Mouse (Mus musculus) CD8-positive naive resting alpha-beta T cell, adult 2 months (primary cell): ENCODE measurements around the gene Prdm16.

Experiments used
- DNase-seq, 2 experiments: peaks; one replicate each; pipeline ENCODE4 v3.0.0; 2022; ENCODE audit warnings: low read depth in 2 of 2, low spot score in 2 of 2

The Prdm16 gene

GRCm38 (mm10) chr4:154567942-154568341 is 68.7 kb downstream of the Prdm16 start:
- DNase-seq, result no peak

GRCm38 (mm10) chr4:154563201-154563600 is 73.5 kb downstream of the Prdm16 start:
- DNase-seq, result no peak

- DNase-seq, result no peak
Observed at GRCm38 (mm10) chr4:154558041-154558440, 78.6 kb downstream of the Prdm16 start.

GRCm38 (mm10) chr4:154557168-154557567 is 79.5 kb downstream of the Prdm16 start:
- DNase-seq, result no peak

GRCm38 (mm10) chr4:154556418-154556817 is 80.3 kb downstream of the Prdm16 start:
- no peak for DNase-seq

- DNase-seq, result no peak
Observed at GRCm38 (mm10) chr4:154549961-154550393, 86.7 kb downstream of the Prdm16 start.

- DNase-seq, result no peak
Observed at GRCm38 (mm10) chr4:154549497-154549896, 87.2 kb downstream of the Prdm16 start.

- no peak for DNase-seq
Observed at GRCm38 (mm10) chr4:154547176-154547855, 89.4 kb downstream of the Prdm16 start.

- DNase-seq, result no peak
Observed at GRCm38 (mm10) chr4:154545296-154545695, 91.4 kb downstream of the Prdm16 start.

- no peak for DNase-seq
Observed at GRCm38 (mm10) chr4:154543921-154544320, 92.8 kb downstream of the Prdm16 start.

- DNase-seq, result no peak
Observed at GRCm38 (mm10) chr4:154543128-154543527, 93.5 kb downstream of the Prdm16 start.

- no peak for DNase-seq
Observed at GRCm38 (mm10) chr4:154542568-154542967, 94.1 kb downstream of the Prdm16 start.

- DNase-seq, result no peak
Observed at GRCm38 (mm10) chr4:154541632-154542276, 94.9 kb downstream of the Prdm16 start.

GRCm38 (mm10) chr4:154540671-154541070 is 96.0 kb downstream of the Prdm16 start:
- no peak for DNase-seq

GRCm38 (mm10) chr4:154539703-154540102 is 97.0 kb downstream of the Prdm16 start:
- DNase-seq, result no peak

GRCm38 (mm10) chr4:154538727-154539126 is 97.9 kb downstream of the Prdm16 start:
- DNase-seq, result no peak

- DNase-seq, result no peak
Observed at GRCm38 (mm10) chr4:154536110-154536509, 100.6 kb downstream of the Prdm16 start.

- no peak for DNase-seq
Observed at GRCm38 (mm10) chr4:154531368-154531767, 105.3 kb downstream of the Prdm16 start.

GRCm38 (mm10) chr4:154530336-154530735 is 106.3 kb downstream of the Prdm16 start:
- no peak for DNase-seq

GRCm38 (mm10) chr4:154527506-154527905 is 109.2 kb downstream of the Prdm16 start:
- no peak for DNase-seq

- DNase-seq, result no peak
Observed at GRCm38 (mm10) chr4:154526351-154526786, 110.3 kb downstream of the Prdm16 start.

- no peak for DNase-seq
Observed at GRCm38 (mm10) chr4:154523898-154524297, 112.8 kb downstream of the Prdm16 start.
